Mouse (Mus musculus) fat pad, adult 2 months (tissue): ENCODE results near the gene Hsf5.

Source experiments
- DNase-seq: peaks from one replicate; pipeline ENCODE4 v3.0.0-alpha.2; 2011; ENCODE audit warnings: low read depth, low spot score; ENCODE audit errors: extremely low read depth

Hsf5 gene

DNA sequence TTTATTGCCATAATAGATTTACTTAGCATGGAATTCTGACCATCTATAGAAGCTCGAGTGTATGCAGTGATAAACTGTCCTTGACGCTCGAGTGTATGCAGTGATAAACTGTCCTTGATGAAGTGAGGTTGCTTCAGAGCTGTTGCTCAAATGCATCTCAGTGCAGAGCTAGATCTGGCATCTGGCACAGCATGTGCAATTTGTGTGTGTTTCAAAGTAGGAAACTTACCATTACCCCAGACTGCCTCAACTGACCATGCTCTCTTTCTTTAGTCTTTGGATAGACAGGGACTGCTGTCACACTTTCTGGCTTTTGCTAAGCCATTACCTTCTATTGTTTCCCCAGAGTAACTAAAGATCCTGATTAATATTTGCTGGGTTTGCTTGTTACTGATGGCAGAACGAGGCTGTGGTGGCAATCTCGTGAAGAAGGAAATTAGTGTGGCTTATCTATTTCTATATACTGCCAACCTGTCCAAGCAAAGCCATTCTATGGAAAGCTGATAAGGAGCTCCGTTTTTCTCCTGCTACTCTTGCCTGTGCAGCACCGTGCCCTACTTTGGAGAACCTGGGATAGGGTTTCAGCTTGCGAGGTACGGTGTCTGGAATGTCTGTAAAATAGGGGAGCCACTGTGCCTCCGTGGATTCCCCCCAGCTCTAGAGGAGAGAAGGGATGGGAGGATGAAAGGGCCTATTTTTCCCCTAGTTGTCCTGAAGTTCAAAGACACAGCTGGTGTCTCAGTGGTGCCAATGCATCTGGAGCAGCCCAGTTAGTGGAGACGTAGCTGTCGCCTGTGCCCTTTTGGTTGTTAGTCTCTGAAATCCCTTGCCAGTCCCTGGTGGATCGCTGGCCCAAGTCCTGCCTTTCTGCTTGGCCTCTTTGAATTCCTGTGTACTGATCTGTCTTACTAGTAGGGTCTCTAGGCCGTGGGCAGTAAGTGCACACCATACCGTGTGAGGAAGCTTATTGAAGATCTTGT, 70.6 kb downstream of the Hsf5 start:
- no peak for DNase-seq

DNA sequence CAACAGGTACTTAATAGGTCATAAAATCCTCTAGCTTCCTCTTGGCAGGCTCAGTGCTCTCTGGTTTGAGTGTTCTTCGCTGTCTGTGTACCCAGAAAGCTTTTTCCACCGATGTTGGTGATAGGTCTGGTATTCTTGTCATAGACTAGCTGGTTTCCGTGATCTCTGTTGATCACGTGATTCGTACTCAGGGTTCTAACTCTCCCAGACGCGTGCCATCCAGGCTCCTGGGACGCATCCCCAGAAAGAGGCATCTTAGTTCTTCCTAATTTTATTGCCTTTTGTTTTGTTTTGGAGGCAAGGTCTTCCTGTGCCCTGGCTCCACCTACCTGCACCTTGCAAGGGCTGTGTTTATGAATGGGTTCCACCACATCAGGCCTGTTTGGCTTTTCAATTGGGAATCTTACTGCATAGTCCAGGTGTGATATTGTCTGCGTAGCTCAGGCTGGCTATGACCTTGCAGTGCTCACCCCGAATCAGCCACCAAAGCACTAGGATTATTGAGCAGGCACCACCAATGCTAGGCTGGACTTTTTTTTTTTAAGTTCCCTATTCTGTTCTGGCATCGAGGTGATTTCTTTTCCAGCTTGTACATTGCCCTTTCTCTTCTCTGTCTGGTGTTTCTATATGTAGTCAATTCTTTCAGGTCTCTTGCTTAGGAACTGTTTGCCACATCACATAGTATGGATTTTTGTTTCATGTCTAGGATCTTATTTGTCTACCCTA, 71.7 kb downstream of the Hsf5 start:
- no peak for DNase-seq

DNA sequence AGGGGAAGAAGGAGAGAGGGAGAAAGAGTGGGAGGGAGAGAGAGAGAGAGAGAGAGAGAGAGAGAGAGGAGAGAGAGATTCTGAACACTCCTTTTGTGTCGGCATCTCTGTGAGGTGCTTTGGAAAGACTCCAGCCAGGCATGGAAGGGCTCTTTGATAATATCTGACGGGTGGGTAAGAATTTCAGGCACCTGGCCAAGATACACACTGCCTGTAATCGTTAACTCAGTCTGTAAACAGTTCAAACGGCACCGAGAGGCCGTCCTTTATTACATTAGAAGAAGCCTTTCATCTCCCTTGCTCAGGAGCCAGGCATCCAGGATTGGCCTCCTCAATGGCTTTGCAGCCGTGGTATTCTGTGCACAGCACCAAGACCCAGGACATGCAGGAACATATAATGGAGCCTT, 72.4 kb downstream of the Hsf5 start:
- DNase-seq, result no peak

DNA sequence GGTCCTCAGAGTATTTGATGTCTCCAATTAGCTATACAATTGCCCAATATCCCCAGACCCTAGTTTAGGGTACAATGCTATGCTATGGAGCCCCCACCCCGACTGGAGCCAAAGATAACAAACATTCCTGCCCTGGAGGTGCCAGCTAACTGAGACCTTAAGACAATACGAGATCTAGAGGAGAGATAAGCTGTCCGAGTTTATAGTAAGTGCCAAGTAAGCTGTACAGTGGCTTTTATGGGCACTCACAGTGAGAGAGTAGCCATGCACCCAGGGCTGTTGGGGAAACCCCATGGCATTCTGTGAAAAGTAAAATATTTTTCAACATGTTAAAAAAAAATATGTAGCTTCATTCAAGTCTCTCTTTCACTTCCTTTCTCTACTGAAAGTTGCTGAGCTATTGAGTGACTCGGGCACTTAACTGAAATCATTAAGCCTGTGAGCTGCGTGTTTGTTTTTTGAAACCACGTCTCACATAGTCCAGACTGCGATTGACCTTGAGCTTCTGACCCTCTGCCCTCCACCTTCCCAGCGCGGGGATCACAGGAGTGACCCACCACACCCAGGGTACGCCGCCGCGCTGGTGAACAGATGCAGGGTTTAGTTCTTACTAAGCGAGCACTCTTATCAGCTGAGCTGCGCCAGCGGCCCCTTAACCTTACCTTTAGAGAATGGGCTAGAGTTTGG, 73.2 kb downstream of the Hsf5 start:
- DNase-seq, result no peak

DNA sequence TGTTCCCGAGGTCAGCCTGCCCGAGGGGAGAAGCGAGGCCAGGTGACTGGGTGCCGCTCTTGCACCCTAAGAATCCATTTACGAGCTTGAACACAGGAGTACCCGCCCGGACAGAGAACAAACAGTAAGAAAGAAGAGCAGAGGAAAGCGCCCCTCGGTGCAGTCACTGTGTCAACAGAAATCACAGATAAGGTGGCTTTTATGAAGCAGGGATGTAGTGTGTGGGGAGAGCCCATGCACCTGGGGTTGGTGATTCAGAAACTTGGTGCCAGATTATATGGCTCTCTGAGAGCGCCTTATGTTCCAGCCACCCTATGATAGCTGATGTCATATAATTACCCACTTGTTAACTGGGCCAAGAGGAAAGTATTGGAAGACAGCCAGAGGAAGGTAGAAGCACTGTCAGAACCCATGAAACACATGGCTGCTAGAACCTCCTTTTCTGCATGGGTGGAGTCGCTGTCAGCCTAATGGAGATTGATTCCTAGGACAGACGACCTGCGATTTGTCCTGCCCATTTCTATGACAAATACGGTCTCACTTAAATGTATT, 80.2 kb downstream of the Hsf5 start:
- DNase-seq, result no peak

DNA sequence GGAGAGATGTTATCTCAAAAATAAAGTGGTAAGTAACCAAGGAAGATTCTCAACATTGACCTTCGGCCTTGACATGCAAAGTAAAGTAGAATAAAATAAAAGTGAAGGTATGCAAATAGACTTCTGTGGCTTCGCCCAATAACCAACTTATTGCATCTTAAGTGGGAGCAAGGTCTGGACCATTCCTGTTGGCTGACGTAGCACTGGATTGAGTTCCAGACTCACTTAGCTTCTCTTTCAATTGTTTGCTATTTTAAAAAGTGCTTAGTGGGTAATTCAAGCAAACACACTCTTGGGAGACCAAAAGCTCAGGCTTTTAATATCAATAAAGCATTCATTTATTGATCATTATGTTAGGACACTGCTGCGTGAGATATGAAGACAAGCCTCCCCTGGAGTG, 81.2 kb downstream of the Hsf5 start:
- no peak for DNase-seq

DNA sequence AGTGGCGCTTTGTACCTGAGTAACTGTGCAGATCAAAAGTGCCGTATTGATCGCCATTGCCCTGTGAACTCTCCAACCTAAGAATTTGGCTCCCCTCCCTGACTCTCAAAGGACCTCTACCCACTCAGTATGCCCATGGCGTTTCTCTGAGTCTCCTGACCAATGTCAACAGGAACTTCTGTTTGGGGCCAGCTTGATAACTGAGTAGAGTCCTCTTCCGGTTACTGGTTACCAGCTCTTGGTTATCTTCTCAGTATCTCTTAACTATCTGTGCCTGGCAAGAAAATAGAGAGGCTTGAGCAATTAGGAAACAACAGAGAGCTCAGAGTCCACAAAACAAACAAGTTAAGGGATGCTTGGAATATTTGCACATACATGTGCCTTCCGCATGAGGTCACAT, 84.1 kb downstream of the Hsf5 start:
- no peak for DNase-seq

DNA sequence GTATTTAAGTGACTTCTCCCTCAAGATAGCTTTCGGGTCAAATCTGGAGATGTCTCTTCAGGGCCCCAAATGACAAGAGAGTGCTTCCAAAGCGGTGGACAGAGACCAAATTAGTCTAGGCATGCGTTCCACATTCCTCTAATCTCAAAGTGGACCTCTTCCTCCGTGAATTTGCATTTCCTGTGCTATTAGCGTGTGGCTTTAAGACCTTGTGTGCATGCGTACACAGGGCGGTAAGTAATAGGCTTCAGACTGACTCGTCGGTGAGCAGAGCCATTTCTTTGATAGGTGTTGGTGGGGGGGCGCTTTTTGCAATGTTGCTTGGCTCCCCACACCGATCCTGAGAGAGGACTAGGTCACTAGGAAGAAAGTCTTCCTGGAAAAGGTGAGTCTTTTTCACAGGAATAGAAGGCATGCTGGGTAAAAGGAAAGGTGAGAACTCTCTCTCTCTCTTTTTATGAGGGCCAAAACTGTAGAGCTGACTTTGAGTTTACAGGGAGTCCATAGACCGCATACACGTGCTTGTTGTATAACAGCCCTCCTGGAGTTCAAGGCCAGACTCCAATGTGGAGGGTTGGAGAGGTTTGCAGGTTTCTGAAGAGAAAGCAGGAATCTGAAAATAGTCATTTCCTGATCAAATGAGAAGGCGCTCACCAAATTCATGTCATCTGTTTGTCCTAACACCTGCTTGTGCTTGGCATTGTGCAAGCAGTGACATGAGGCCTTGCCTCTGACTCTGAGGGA, 85.1 kb downstream of the Hsf5 start:
- DNase-seq, result no peak

DNA sequence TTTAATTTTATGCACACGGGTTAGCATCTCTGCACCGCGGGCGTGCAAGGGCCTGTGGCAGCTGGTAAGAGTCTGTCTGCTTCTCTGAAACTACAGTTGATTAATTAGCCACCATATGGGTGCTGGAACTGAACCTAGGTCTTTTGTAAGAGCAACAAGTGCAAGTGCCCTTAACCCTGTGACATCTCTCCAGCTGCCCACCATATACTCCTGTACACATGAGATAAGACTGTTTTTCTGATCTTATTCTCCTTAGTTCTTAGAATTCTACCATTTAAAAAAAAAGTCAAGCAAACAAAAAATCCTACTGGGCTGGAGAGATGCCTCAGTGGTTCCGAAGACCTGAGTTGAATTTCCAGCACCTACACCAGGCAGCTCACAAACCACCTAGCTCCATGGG, 86.7 kb downstream of the Hsf5 start:
- DNase-seq, result no peak

DNA sequence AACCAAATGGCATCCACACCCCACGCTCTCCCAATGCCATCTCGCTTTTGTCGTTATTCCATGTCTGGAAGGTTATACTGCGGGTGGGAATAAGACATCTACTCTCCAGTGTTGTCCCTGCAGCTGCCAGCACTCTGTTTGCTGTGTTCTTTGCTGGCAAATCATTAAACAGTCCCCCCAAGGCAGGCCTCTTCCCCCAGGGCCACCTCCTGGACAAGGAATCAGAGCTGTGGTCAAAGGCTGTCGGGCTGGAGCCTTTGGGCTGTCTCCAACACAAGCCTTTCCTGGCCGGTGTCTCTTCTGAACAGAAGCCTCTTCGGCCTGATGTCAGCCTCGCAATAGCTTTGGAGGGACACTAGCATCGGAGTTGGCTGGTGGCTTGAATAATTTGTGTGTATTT, 87.3 kb downstream of the Hsf5 start:
- DNase-seq, result no peak

DNA sequence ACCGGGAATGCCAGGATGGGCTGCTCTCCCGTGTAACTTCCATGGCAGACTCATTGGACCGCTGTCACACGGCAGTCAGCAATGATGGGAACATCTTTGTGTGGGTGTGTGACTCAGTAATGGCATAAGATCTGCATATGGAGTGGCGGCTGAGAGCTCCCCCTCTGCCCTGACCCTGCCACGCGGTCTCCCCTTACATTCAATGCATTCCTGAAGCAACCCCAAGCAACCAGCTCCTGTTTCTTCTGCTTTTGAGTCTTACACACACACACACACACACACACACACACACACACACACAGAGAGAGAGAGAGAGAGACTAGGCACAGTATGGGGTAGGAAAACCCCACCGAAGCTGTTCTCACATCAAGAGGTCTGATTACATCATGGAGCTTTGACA, 90.6 kb downstream of the Hsf5 start:
- DNase-seq, result no peak

DNA sequence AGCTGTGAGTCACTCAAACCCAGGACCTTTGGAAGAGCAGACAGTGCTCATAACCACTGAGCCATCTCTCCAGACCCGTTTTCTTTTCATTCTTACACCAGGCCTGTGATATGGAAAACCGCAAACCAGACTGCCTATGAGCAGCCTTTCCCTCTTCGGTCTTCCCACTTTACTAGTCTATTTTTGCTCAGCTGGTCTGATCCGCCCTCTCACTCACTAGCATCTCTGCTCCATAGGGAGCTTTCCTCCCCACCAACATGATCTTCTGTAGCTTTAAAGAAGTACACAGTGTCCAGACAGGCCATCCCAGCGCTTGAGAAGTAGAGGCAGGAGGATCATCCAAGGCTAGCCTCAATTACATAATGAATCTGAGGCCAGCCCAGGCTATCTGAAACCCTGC, 92.0 kb downstream of the Hsf5 start:
- no peak for DNase-seq
